Mouse (Mus musculus): Measurements from ENCODE around the gene Sec14l1. TPM values are rescaled to one million over a fixed set of nuclear protein-coding genes. Genes with fewer than 3 reads are reported as not detected.

The Sec14l1 gene
- total and polyA plus RNA-seq, 3 experiments, result 42.0 to 55.9 TPM; not detected in 1

GRCm38 (mm10) chr11:117115346-117116219 lies 615 bp downstream of the Sec14l1 start:
- Histone ChIP-seq H3K36me3 (ENCODE audit: control insufficient read depth in 1 of 2, insufficient read depth in 2 of 2, low read length in 2 of 2) (peaks cover 0 to 35% of the 10 kb centered on the region in 2 experiments; a peak in 3 of 4 replicates), H3K4me3 (ENCODE audit: control insufficient read depth in 1 of 2, insufficient read depth in 1 of 2, low read depth in 2 of 2, low read length in 2 of 2) (peak overlapping the region; percentile 85 to 91), H3K4me1 (ENCODE audit: control insufficient read depth in 1 of 2, insufficient read depth in 2 of 2, low read length in 2 of 2) (peaks cover 12 to 32% of the 10 kb centered on the region in 2 experiments), H3K27ac (ENCODE audit: control insufficient read depth, low read depth, low read length) (peak overlapping the region; percentile 68), H3K9ac (ENCODE audit: control insufficient read depth, low read depth, low read length, poor library complexity, severe bottlenecking) (peak overlapping the region; percentile 97), H3K9me3 (replicated peaks; ENCODE audit: insufficient read depth, low read length) (no peaks in the 10 kb centered on the region), H3K79me2 (ENCODE audit: control insufficient read depth, insufficient read depth, low read length, poor library complexity) (peaks cover 18% of the 10 kb centered on the region), H3K27me3 (ENCODE audit: control insufficient read depth in 1 of 2, insufficient read depth in 2 of 2, low read length in 2 of 2) (no peaks in the 10 kb centered on the region)
- DNase-seq (ENCODE audit: low read depth, low spot score), result peak; percentile 80
- TF ChIP-seq ZMIZ1 (IDR thresholded peaks at IDR 0.05; ENCODE audit: low read depth, low read length), result no peak
- peak; percentile 87; the same call in 1 of the 2 replicates for TF ChIP-seq UBTF (IDR thresholded peaks at IDR 0.05; ENCODE audit: borderline replicate concordance, insufficient read depth, low read depth, low read length)
- TF ChIP-seq MEF2A (IDR thresholded peaks at IDR 0.05; ENCODE audit: extremely low read depth, insufficient replicate concordance, low read depth, low read length, poor library complexity, severe bottlenecking), result no peak
- TF ChIP-seq ETS1 (IDR thresholded peaks at IDR 0.05; ENCODE audit: low read depth, low read length), result no peak; the same call in 1 of the 2 replicates
- no peak for TF ChIP-seq GATA1 (IDR thresholded peaks at IDR 0.05; ENCODE audit: low read depth, low read length)
- TF ChIP-seq NRF1 (IDR thresholded peaks at IDR 0.05; ENCODE audit: insufficient read depth, low read depth, low read length, poor library complexity, severe bottlenecking), result no peak
- no peak for TF ChIP-seq MAFK (IDR thresholded peaks at IDR 0.05; ENCODE audit: borderline replicate concordance, low read depth, low read length)
- TF ChIP-seq HCFC1 (IDR thresholded peaks at IDR 0.05; ENCODE audit: low read depth, low read length), result no peak
- no peak for TF ChIP-seq ZNF384 (IDR thresholded peaks at IDR 0.05; ENCODE audit: low read depth, low read length)
- TF ChIP-seq POLR2AphosphoS5 (IDR thresholded peaks at IDR 0.05; ENCODE audit: borderline replicate concordance, low read depth, low read length), result no peak
- TF ChIP-seq E2F4 (IDR thresholded peaks at IDR 0.05; ENCODE audit: borderline replicate concordance, low read depth, low read length), result no peak
- TF ChIP-seq MYC (IDR thresholded peaks at IDR 0.05; ENCODE audit: low read depth, low read length), result no peak
- peak; percentile 20; the same call in 1 of the 2 replicates for TF ChIP-seq TBP (IDR thresholded peaks at IDR 0.05; ENCODE audit: low read depth, low read length)
- TF ChIP-seq TCF12 (IDR thresholded peaks at IDR 0.05; ENCODE audit: low read depth, low read length), result 0 out of 2 replicates have a peak, but pooled peaks have one; percentile 14
- TF ChIP-seq POLR2AphosphoS2 (IDR thresholded peaks at IDR 0.05; ENCODE audit: low read length), result no peak

All from MEL (cell line).